Mouse (Mus musculus) embryo, embryonic 10 days (tissue): Measurements from ENCODE around the gene Olfr1248.
"Not testable (repeated sequence)": the region's sequence is repeated elsewhere in the genome, so short reads cannot be mapped to it uniquely, and the experiment has no call there.

ENCODE experiments used
- DNase-seq: peaks from one replicate; pipeline ENCODE4 v3.0.0-alpha.2; 2015; ENCODE audit warnings: low spot score

Olfr1248 gene

GRCm38 (mm10) chr2:89618145-89618544 is at the start of gene Olfr1248:
Gene Olfr1248, minus strand, starts transcription at chr2:89618245.
- DNase-seq = not testable (repeated sequence)

- DNase-seq = no peak
Measured at GRCm38 (mm10) chr2:89661367-89661766, 43.3 kb upstream of the Olfr1248 start, which contains the start of gene Olfr1250. Gene Olfr1250, minus strand, starts transcription at chr2:89661467.

DNA sequence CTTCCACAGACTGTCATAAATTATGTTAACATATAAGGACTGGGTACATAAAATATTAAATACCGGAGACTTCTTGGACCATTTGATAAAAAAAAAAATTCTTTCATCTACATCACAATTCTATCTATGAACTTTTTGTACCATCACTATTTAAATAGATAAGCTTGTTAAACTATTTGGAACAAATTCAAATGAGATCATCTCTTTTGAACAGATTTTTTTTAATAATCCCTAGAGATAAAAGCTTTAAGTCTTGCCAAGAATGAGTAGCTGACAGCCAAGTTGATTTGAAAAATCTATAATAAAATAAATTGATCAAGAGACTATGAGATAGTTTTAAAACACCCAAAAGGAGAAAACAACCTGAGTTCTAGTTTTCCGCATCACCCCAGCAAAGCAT is 16.8 kb upstream of the Olfr1248 start, which contains the start of gene Olfr1249:
Olfr1249 (minus strand) TSS at position 101 of the 400 bp plus-strand sequence.
- DNase-seq = no peak

GRCm38 (mm10) chr2:89614030-89614429 is 4.0 kb downstream of the Olfr1248 start, which contains the start of gene Olfr1247:
Gene Olfr1247, minus strand, starts transcription at chr2:89614130.
- no peak for DNase-seq

DNA sequence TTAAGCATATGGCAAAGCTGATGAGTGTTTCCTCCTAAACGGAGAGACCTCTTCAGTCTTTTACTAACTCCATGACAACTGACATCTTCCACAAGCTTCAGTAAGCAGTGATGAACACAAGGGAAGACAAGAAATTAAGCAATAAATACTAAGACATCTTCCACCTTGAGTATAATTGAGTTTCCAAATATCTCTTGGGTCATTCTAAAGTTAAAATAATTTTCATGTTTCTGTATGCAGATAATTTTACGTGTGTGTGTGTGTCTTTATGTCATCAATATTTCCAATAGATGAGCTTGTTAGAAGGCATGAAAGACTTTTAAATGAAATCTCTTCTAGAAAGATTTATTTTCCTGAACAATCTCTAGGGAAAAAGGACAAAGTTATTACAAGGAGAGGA is 25.0 kb downstream of the Olfr1248 start, which contains the start of gene Olfr1246:
Olfr1246 (minus strand) TSS at position 101 of the 400 bp plus-strand sequence.
- no peak for DNase-seq

DNA sequence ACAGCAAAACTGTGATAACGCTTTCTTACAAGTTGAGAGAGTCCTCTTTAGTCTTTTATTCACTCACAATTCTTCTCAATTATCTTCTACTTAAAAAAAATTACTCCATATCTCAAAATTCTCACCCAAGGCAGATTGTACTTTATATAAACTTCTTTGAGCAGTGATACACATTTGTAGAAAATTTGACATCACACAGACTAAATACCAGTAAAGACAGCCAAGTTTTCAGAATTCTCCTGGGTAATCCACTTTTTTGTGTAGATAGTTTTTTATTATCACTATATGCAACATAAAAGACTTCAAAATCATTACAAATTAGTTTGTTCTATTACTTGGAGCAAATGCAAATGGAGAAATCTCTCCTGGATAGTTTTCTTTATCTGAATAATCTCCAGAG is 39.7 kb downstream of the Olfr1248 start, which contains the start of gene Olfr1245:
Olfr1245 (minus strand) TSS at position 101 of the 400 bp plus-strand sequence.
- DNase-seq = no peak
